Mouse (Mus musculus) stomach, embryonic 16.5 days (tissue): ENCODE measurements around the gene Atp9a. TPM values are rescaled to one million over a fixed set of nuclear protein-coding genes. Genes with fewer than 3 reads are reported as not detected.

Experiments
- ATAC-seq: fragments of 200-750 bp; cut with Nextera tagmentation; 2 replicates; pipeline ENCODE4 v1.8.0; 2017; ENCODE audit warnings: moderate number of reproducible peaks, moderate TSS enrichment; ENCODE audit not compliant: insufficient read depth, low FRiP score
- H3K27ac ChIP-seq: fragments of 300-500 bp; sonication (generic); 2 replicates; pipeline ENCODE4 v1.5.1; 2014; ENCODE audit warnings: low read length
- H3K27me3 ChIP-seq: fragments of 300-500 bp; sonication (generic); 2 replicates; pipeline ENCODE4 v1.6.1; 2014; ENCODE audit warnings: low read length, control low read depth, mixed read lengths; ENCODE audit not compliant: control insufficient read depth, insufficient read depth
- H3K36me3 ChIP-seq: fragments of 300-500 bp; sonication (generic); 2 replicates; pipeline ENCODE4 v1.6.1; 2014; ENCODE audit warnings: low read length; ENCODE audit not compliant: control insufficient read depth, insufficient read depth
- H3K4me1 ChIP-seq: fragments of 300-500 bp; sonication (generic); 2 replicates; pipeline ENCODE4 v1.6.1; 2014; ENCODE audit warnings: low read length, control low read depth, mixed read lengths; ENCODE audit not compliant: control insufficient read depth, insufficient read depth
- H3K4me2 ChIP-seq: fragments of 300-500 bp; sonication (generic); 2 replicates; pipeline ENCODE4 v1.6.1; 2014; ENCODE audit warnings: low read depth, low read length, mixed read lengths
- H3K4me3 ChIP-seq: fragments of 300-500 bp; sonication (generic); replicated peaks from 2 replicates; pipeline ENCODE4 v1.5.1; 2014; ENCODE audit warnings: mild to moderate bottlenecking, low read length
- H3K9ac ChIP-seq: fragments of 300-500 bp; sonication (generic); 2 replicates; pipeline ENCODE4 v1.6.1; 2014; ENCODE audit warnings: low read length
- H3K9me3 ChIP-seq: fragments of 300-500 bp; sonication (generic); replicated peaks from 2 replicates; pipeline ENCODE4 v1.6.1; 2016; ENCODE audit warnings: low read length, control low read depth; ENCODE audit not compliant: control insufficient read depth
- WGBS: fragments of 180-500 bp; shearing (Covaris S2); extraction: QIAGEN DNeasy Blood & Tissue Kit; methylation state at CpG from one replicate; pipeline ENCODE4 v1.1.7; 2014; 5-methylcytosine and 5-hydroxymethylcytosine counted together
- polyA plus RNA-seq: library from polyadenylated mRNA; unstranded; fragments of >200 nt; fragmentation: Nextera tagmentation; extraction: Ambion mirVana; gene quantifications from 2 replicates; pipeline ENCODE4 v1.2.1, GENCODE M21; 2015

The Atp9a gene
- polyA plus RNA-seq, 1 experiment from 2014 or later = 19.4 TPM

DNA sequence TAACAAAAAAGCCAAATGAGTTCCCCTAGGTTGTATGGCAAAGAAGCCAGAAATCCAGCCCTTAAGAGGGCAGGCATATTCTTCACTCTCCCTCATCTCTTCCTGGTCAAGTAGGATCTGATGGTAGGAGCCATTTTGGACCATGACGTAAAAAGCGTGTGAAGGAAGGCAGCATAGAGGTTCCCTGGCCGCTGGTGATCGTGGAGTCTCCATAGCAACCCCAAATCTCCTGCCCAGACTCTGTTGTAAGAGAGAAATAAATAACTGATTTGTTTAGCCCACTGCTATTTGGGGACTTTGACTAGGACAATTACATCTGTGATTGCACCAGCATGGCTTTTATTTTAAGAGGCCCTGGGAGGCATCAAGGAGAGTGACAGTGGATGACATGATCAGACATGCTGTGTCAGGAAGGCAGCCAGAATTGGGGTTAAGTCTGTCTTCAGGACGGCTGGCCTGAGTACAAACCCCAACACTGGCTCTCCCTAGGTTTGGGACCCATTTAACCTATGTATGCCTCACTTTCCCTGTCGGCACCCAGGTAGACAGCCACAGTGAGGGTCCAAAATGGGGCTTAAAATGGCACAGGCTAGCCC lies 132.5 kb downstream of the Atp9a start:
- no peaks in the 10 kb centered on the region for H3K27me3 ChIP-seq
- ATAC-seq = no peak
- H3K4me1 ChIP-seq = peaks cover 20% of the 10 kb centered on the region; the same call in 1 of the 2 replicates
- no peak overlapping the region for H3K4me3 ChIP-seq
- WGBS = 55% methylated on average over 6 of the region's 6 CpGs
- no peak overlapping the region for H3K27ac ChIP-seq
- H3K9ac ChIP-seq = no peak overlapping the region
- H3K9me3 ChIP-seq = no peaks in the 10 kb centered on the region
- H3K36me3 ChIP-seq = no peaks in the 10 kb centered on the region
- H3K4me2 ChIP-seq = no peak overlapping the region

GRCm38 (mm10) chr2:168608125-168608564 lies 134.1 kb downstream of the Atp9a start:
- Histone ChIP-seq H3K27ac (no peak overlapping the region), H3K9ac (no peak overlapping the region), H3K27me3 (no peaks in the 10 kb centered on the region), H3K4me3 (no peak overlapping the region), H3K4me2 (no peak overlapping the region), H3K4me1 (peaks cover 18% of the 10 kb centered on the region), H3K9me3 (no peaks in the 10 kb centered on the region), H3K36me3 (no peaks in the 10 kb centered on the region)
- no peak for ATAC-seq
- WGBS = 59% methylated on average over 9 of the region's 9 CpGs

- Histone ChIP-seq H3K4me2 (no peak overlapping the region), H3K4me3 (no peak overlapping the region), H3K36me3 (no peaks in the 10 kb centered on the region), H3K9ac (peak overlapping the region; percentile 21; the same call in 1 of the 2 replicates), H3K27ac (peak overlapping the region; percentile 3; the same call in 1 of the 2 replicates), H3K27me3 (peaks cover 23% of the 10 kb centered on the region), H3K9me3 (no peaks in the 10 kb centered on the region), H3K4me1 (peaks cover 32% of the 10 kb centered on the region)
- no peak for ATAC-seq
- WGBS = 27% methylated on average over 16 of the region's 16 CpGs
Observed at GRCm38 (mm10) chr2:168604655-168605070, 137.5 kb downstream of the Atp9a start.

DNA sequence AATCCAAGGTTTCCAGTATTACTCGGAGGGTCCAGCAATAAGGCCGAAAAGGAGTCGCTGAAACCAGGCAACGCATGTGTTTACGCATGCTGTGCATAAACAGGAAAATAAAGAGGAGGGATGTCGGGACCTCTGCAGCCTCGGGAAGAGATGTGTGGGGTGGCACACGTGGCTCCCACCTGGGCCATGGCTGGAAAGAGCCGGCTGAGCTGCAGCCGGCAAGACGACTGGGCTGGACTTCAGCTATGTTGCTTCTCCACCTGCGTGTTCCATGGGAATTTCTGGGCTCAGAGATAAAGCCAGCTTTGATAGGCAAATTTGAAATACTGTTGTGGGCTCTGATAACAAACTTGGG lies 139.8 kb downstream of the Atp9a start:
- H3K27ac ChIP-seq = no peak overlapping the region; the same call in 1 of the 2 replicates
- H3K4me3 ChIP-seq = peak overlapping the region; percentile 50; the same call in 1 of the 2 replicates
- no peak for ATAC-seq
- 18% methylated on average over 12 of the region's 12 CpGs for WGBS
- H3K4me2 ChIP-seq = peak overlapping the region; percentile 85
- H3K36me3 ChIP-seq = no peaks in the 10 kb centered on the region
- H3K9me3 ChIP-seq = no peaks in the 10 kb centered on the region
- H3K27me3 ChIP-seq = peaks cover 23% of the 10 kb centered on the region
- no peak overlapping the region for H3K9ac ChIP-seq
- peaks cover 27% of the 10 kb centered on the region for H3K4me1 ChIP-seq

GRCm38 (mm10) chr2:168601491-168602386 lies 140.5 kb downstream of the Atp9a start, which contains the start of gene Nfatc2:
Gene Nfatc2, minus strand, starts transcription at chr2:168601657.
- Histone ChIP-seq H3K36me3 (no peaks in the 10 kb centered on the region), H3K9ac (peak within 1 kb of the TSS; percentile 70), H3K27ac (peak within 1 kb of the TSS; percentile 81), H3K4me2 (peak within 1 kb of the TSS; percentile 85), H3K9me3 (no peaks in the 10 kb centered on the region), H3K27me3 (peaks cover 23% of the 10 kb centered on the region), H3K4me1 (peaks cover 27% of the 10 kb centered on the region), H3K4me3 (peak within 1 kb of the TSS; percentile 50)
- ATAC-seq = peak; percentile 77
- WGBS = 2% methylated on average over 56 of the region's 56 CpGs

GRCm38 (mm10) chr2:168600750-168601490 lies 141.3 kb downstream of the Atp9a start:
- Histone ChIP-seq H3K27me3 (peaks cover 23% of the 10 kb centered on the region), H3K9ac (peak overlapping the region; percentile 70), H3K4me3 (peak overlapping the region; percentile 50), H3K9me3 (no peaks in the 10 kb centered on the region), H3K27ac (no peak overlapping the region), H3K4me1 (peaks cover 27% of the 10 kb centered on the region), H3K4me2 (peak overlapping the region; percentile 85), H3K36me3 (no peaks in the 10 kb centered on the region)
- no peak for ATAC-seq
- WGBS = 4% methylated on average over 32 of the region's 32 CpGs

DNA sequence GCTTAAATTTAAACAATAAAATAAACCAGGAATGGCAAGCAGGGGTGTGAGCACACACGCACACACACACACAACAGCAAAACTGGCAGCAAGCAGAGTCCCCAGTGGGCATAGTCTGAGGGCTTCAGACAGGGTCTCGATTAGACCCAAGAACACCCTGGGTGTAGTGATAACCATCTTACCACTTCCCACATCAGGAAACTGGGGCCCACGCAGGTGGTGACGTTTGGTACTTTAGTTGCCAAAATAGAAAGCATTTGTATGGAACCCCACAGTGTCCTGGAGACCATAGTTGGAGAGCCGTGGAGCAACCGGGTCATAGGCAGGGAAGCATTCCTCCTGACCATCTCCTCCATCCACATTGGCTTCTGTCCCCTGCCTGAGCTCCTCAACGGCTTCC lies 146.5 kb downstream of the Atp9a start:
- no peak overlapping the region for H3K4me2 ChIP-seq
- no peak overlapping the region for H3K9ac ChIP-seq
- 0 out of 2 replicates have a peak, but pooled peaks cover 4% of the 10 kb centered on the region for H3K4me1 ChIP-seq
- H3K36me3 ChIP-seq = no peaks in the 10 kb centered on the region
- 82% methylated on average over 7 of the region's 7 CpGs for WGBS
- H3K9me3 ChIP-seq = no peaks in the 10 kb centered on the region
- H3K4me3 ChIP-seq = no peak overlapping the region
- H3K27me3 ChIP-seq = peaks cover 12% of the 10 kb centered on the region
- no peak overlapping the region for H3K27ac ChIP-seq
- no peak for ATAC-seq

GRCm38 (mm10) chr2:168593676-168594075 lies 148.5 kb downstream of the Atp9a start:
- Histone ChIP-seq H3K9ac (no peak overlapping the region), H3K27me3 (peaks cover 14% of the 10 kb centered on the region; the same call in 1 of the 2 replicates), H3K27ac (no peak overlapping the region), H3K36me3 (no peaks in the 10 kb centered on the region), H3K4me3 (no peak overlapping the region), H3K4me1 (peaks cover 9% of the 10 kb centered on the region; the same call in 1 of the 2 replicates), H3K4me2 (no peak overlapping the region), H3K9me3 (no peaks in the 10 kb centered on the region)
- 81% methylated on average over 6 of the region's 6 CpGs for WGBS
- no peak for ATAC-seq
